Mouse (Mus musculus) adipocyte (in vitro differentiated cells): Measurements from ENCODE around the gene Dut.

Experiments
- DNase-seq: peaks from one replicate; pipeline ENCODE4 v3.0.0-alpha.2; 2016; ENCODE audit warnings: low spot score

Dut gene

GRCm38 (mm10) chr2:125247108-125247961, at the start of gene Dut:
Gene Dut, plus strand, starts transcription at chr2:125247190.
- DNase-seq = peak; percentile 90

GRCm38 (mm10) chr2:125208894-125209596, 37.9 kb upstream of the Dut start:
- peak; percentile 23 for DNase-seq

GRCm38 (mm10) chr2:125211831-125212510, 35.0 kb upstream of the Dut start:
- DNase-seq = peak; percentile 24

GRCm38 (mm10) chr2:125214592-125214991, 32.4 kb upstream of the Dut start:
- peak; percentile 84 for DNase-seq

- no peak for DNase-seq
These were observed 29.7 kb upstream of the Dut start for GRCm38 (mm10) chr2:125217286-125217685.

- peak; percentile 40 for DNase-seq
These were observed 28.4 kb upstream of the Dut start for GRCm38 (mm10) chr2:125218566-125218965.

- no peak for DNase-seq
These were observed 27.7 kb upstream of the Dut start for GRCm38 (mm10) chr2:125219268-125219667.

- DNase-seq = no peak
These were observed 25.3 kb upstream of the Dut start for GRCm38 (mm10) chr2:125221673-125222072.

- no peak for DNase-seq
These were observed 18.2 kb upstream of the Dut start for GRCm38 (mm10) chr2:125228472-125229409.

- DNase-seq = no peak
These were observed 14.8 kb upstream of the Dut start for GRCm38 (mm10) chr2:125232183-125232582.

- no peak for DNase-seq
These were observed 13.5 kb upstream of the Dut start for GRCm38 (mm10) chr2:125233537-125233936.

- DNase-seq = no peak
These were observed 12.9 kb upstream of the Dut start for GRCm38 (mm10) chr2:125234049-125234448.

GRCm38 (mm10) chr2:125245545-125246285, 1.3 kb upstream of the Dut start:
- DNase-seq = peak; percentile 65

- peak; percentile 36 for DNase-seq
These were observed 321 bp upstream of the Dut start for GRCm38 (mm10) chr2:125246669-125247068.

- peak; percentile 43 for DNase-seq
These were observed 909 bp downstream of the Dut start for GRCm38 (mm10) chr2:125247962-125248235.

- DNase-seq = no peak
These were observed 1.3 kb downstream of the Dut start for GRCm38 (mm10) chr2:125248256-125248655.

- no peak for DNase-seq
These were observed 2.3 kb downstream of the Dut start for GRCm38 (mm10) chr2:125249339-125249738.

- no peak for DNase-seq
These were observed 2.9 kb downstream of the Dut start for GRCm38 (mm10) chr2:125249874-125250273.

GRCm38 (mm10) chr2:125251781-125252180, 4.8 kb downstream of the Dut start:
- no peak for DNase-seq

GRCm38 (mm10) chr2:125252275-125252674, 5.3 kb downstream of the Dut start:
- peak; percentile 70 for DNase-seq

- DNase-seq = no peak
These were observed 6.7 kb downstream of the Dut start for GRCm38 (mm10) chr2:125253699-125254098.
